Mouse (Mus musculus): ENCODE measurements around the gene Klhl18. TPM values are rescaled to one million over a fixed set of nuclear protein-coding genes. Genes with fewer than 3 reads are reported as not detected.

Gene Klhl18
- total RNA-seq (2021), result 1 to 10 TPM; 7.0 to 7.7 TPM
- long read RNA-seq, experiment 1, full-length matches to known transcripts, result 3 of 8 reads
- long read RNA-seq, experiment 1, partial matches to known transcripts, result 3 of 8 reads
- long read RNA-seq, experiment 1, other reads (novel, unspliced or antisense), result 2 of 8 reads
- long read RNA-seq, experiment 2, full-length matches to known transcripts, result 1 of 1 reads
- long read RNA-seq, experiment 2, partial matches to known transcripts, result 0 of 1 reads
- long read RNA-seq, experiment 2, other reads (novel, unspliced or antisense), result 0 of 1 reads

- peak; percentile 98 for DNase-seq (ENCODE audit: low spot score)
These were observed at the start of gene Klhl18, which contains the start of gene Kif9 for GRCm38 (mm10) chr9:110476124-110477091. Gene Klhl18 (minus strand): TSS chr9:110476694. Gene Kif9 (plus strand): TSS chr9:110476958.

- peak; percentile 7 for DNase-seq (ENCODE audit: low spot score)
These were observed 49.2 kb upstream of the Klhl18 start for GRCm38 (mm10) chr9:110525737-110526136.

DNA sequence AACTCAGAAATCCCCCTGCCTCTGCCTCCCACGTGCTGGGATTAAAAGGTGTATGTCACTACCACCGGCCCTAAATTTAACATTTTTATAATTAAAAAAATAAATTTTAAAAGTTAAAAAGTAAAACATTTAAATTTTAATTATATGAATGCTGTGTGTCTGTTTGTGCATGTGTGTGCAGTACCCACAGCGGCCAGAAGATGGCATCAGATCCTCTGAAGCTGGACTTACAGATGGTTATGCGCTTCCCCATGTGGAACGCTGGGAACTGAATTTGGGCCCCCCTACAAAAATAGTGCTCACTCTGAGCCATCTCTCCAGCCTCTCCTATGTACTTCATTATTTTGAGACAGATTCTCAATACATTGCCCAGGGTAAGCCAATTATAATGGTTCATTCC lies 14.4 kb upstream of the Klhl18 start:
- DNase-seq (ENCODE audit: low spot score), result no peak

DNA sequence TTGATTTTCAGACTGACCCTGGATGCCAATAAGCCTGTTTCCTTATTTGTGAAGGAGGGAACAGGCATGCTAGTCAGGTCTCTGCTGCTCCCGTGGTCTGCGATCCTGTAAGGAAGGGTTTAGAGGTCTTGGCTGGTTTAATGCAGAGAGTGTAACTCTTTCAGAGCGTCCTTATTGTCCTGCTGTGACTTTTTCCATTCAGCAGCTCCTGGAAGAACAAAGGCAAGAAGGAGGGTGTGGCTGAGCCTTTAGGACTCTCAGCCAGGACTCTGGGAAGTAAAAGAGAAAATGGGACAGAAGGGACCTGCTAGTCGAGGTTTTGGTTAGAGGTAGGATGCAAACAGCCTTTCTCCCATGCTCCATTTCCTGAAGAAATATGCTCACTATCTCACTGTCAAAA lies 12.3 kb upstream of the Klhl18 start:
- no peak for DNase-seq (ENCODE audit: low spot score)

- DNase-seq (ENCODE audit: low spot score), result no peak
These were observed 2.1 kb upstream of the Klhl18 start for GRCm38 (mm10) chr9:110478639-110479038.

- DNase-seq (ENCODE audit: low spot score), result no peak
These were observed 1.5 kb upstream of the Klhl18 start for GRCm38 (mm10) chr9:110477951-110478350.

- DNase-seq (ENCODE audit: low spot score), result no peak
These were observed 10.3 kb downstream of the Klhl18 start for GRCm38 (mm10) chr9:110466179-110466578.

GRCm38 (mm10) chr9:110465336-110465735 lies 11.2 kb downstream of the Klhl18 start:
- no peak for DNase-seq (ENCODE audit: low spot score)

DNA sequence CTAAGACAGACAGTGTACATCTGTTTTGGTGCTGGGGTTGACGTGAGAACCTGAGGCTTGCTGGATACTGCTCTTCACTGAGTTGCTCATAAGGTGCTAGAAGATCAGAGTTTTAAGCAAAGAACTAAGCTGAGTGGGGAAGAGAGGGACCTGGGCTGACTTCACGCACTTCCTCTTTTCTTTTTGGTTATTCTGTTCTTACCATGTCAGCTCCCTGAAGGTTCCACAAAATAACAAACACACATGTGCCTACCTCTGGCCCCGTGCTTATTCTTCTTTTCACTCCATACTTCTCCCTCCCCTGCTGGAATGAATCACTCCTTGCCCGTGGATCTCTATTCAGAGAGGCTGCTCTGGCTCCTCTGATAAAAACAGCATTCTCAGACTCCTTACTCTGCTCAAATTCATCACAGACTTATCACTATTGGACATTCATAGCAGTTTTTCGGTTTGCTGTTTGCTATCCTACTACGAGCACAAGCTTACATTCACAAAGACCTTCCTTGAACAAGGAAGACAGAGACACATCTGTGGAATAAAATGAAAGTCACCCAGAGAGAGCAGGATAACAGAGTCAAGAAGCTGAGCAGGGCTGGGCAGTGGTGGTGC lies 12.4 kb downstream of the Klhl18 start:
- no peak for DNase-seq (ENCODE audit: low spot score)

GRCm38 (mm10) chr9:110462321-110462720 lies 14.2 kb downstream of the Klhl18 start:
- DNase-seq (ENCODE audit: low spot score), result no peak

GRCm38 (mm10) chr9:110460884-110461815 lies 15.3 kb downstream of the Klhl18 start:
- no peak for DNase-seq (ENCODE audit: low spot score)

DNA sequence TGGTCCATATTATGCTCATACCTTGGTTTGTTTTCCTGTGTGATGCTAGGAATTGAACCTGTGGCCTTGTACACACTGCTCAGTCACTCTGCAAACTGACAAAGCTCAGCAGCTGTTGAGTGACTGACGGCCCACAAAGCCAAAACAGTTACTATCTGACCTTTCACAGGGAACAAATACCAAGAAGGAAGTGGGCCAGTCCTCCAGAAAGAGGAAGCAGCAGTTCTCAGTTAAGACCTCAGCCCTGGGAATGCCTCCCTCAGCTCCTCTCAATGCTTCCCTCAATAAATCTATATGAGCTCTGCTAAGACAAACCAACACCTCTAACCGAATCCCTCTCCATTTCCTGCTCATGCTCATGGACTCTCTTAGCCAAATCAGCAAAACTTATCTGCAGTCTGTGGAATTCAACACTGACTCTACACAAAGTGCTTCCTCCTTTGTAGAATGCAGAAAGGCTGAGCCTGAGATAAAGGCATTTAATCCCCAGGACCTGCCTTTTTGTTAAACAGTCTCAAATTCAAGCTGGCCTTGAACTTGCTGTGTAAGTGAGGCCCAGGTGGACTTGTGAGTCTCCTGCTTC lies 17.3 kb downstream of the Klhl18 start:
- DNase-seq (ENCODE audit: low spot score), result no peak

DNA sequence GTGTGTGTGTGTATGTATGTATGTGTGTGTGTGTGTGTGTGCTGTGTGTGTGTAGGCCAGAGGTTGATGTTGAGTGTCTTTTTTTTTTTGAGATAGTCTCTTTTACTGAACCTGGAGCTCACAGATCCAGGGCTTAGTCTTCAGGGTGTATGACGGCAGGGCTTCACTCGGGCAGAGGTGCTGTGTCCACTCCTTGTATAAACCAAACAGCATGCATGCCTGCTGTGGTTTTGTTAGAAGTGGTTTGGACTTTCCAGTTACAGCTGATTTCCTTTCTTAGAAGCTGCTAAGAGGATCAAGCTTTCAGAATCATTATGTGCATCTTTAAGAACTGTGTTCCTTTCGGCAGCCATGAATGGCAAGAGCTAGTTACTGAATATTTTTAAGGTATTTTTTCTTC lies 18.6 kb downstream of the Klhl18 start:
- DNase-seq (ENCODE audit: low spot score), result no peak

DNA sequence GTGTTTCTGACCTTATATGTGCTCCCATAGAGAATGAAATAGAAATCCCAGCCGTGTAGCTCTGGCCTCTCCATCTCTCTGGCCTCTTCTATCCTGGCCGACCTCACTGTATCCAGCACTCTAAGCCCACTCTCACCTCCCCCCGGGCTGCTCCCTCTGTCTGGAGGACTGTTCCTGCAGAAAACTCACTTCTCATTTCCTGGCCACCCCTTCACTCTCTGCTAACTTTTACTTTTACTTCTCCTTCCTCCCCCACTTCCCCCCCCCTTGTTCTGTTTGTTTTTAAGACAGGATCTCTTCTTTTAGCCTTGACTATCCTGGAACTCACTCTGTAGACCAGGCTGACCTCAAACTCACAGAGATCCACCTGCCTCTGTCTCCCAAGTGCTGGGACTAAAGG lies 24.0 kb downstream of the Klhl18 start:
- DNase-seq (ENCODE audit: low spot score), result no peak

DNA sequence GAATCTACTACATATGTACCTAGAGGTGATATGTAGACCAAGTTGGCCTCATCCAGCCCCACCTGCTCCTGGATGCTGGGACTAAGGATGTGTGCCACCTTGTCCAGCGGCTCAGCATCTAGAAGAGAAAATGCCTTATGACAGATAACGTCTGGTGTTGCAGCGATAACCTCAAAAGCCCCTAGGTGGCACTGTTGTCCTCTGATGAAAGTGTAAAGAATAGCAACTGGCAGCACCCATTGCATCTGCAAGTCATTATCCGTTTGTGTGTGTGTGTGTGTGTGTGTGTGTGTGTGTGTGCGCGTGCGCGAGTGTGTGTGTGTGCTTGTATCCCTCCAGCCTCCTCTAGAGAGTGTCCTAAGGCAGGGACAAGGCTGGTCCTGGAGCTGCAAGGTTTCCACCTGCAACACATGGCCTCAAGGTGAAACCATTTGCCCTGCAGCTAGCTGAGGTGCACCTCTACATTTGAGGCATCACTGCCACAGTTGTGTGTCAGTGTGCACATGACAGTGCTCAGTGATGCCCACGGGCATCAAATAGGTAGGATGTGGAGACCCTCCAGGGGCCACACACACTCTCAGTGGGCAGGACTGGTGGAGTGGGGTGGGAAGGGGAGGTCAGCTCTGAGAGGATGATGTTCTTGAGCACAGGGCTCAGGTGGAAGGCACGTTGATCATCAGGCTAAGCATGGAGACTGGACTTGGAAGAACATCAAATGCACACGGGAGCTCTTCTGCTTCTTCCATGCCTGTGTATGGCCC lies 27.5 kb downstream of the Klhl18 start:
- peak; percentile 83 for DNase-seq (ENCODE audit: low spot score)

DNA sequence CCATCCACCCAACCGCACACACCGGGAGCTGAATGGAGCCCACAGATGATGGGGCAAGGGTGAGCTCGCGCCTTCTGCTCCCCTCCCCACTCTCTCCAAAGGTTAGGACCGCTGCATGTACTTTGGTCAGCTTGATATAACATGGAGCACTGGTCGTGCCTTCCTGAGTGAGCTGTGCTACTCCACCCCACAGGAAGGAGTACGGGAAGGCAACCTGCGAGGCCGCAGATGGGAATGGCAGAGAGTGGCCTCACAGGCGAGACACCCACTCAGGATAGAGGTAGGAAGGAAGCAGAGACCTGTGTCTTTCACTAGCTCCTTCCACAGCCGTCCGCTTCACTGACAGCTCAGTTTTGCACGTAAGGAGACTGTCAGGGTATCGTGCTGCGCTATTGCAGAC lies 28.1 kb downstream of the Klhl18 start:
- no peak for DNase-seq (ENCODE audit: low spot score)

DNA sequence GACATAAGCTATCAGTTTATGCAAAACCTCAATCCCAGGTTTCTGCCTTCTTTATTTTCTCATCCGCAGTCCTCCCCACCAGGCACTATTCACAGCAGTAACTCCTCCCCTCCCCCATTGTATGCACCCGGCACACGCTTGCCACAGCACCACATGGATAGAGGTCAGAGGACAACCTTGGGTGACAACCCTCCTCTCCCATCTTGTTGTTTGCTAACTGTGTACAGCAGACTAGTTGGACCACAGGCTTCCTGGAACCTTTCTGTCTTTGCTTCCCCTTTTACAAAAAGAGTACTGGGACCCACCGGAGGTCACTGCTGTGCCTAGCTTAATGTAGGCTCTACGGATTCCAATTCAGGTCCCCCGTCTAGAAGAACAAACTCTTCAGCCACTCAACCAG lies 35.9 kb downstream of the Klhl18 start:
- DNase-seq (ENCODE audit: low spot score), result no peak

DNA sequence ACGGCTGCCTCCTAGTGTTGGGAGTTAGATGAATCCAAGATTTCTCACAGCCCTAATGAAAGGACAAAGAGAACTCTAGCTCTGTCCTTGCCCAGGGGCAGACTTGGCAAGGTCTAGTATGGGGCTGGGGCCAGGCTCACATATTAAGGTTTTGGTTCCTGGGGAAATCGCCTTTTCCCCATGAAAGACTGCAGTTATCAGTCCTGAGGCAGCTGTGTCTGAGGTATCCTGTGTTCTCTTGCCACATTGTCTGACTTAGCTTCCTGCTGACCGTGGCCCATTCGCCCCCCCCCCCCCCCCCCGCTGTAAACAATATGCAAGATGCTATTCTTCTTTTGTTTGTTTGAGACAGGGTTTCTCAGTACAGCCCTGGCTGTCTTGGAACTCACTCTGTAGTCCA lies 36.4 kb downstream of the Klhl18 start:
- DNase-seq (ENCODE audit: low spot score), result no peak

GRCm38 (mm10) chr9:110436041-110436440 lies 40.5 kb downstream of the Klhl18 start:
- DNase-seq (ENCODE audit: low spot score), result no peak

GRCm38 (mm10) chr9:110433045-110433444 lies 43.4 kb downstream of the Klhl18 start:
- DNase-seq (ENCODE audit: low spot score), result no peak

All from gastrocnemius, adult 18-20 months (tissue).